Mouse (Mus musculus) olfactory bulb, adult 2 months (tissue): ENCODE measurements around the gene Flt3l.

Experiments used
- CTCF ChIP-seq: fragments of 200-500 bp; IDR thresholded peaks from 2 replicates; pipeline ENCODE4 v1.5.1; 2012; ENCODE audit warnings: low read depth, mild to moderate bottlenecking, low read length, moderate library complexity; ENCODE audit not compliant: insufficient read depth
- POLR2A ChIP-seq: fragments of 200-500 bp; IDR thresholded peaks from 2 replicates; pipeline ENCODE4 v1.6.1; 2012; ENCODE audit warnings: mild to moderate bottlenecking, low read depth, low read length, moderate library complexity; ENCODE audit not compliant: insufficient read depth

GRCm38 (mm10) chr7:45107052-45107645, 29.1 kb downstream of the Flt3l start:
- TF ChIP-seq POLR2A (no peak), CTCF (no peak)
